Mouse (Mus musculus) embryonic facial prominence, embryonic 10.5 days (tissue): ENCODE data around the gene Gpsm2. TPM values are rescaled to one million over a fixed set of nuclear protein-coding genes. Genes with fewer than 3 reads are reported as not detected.

Source experiments
- DNase-seq: peaks from one replicate; pipeline ENCODE4 v3.0.0-alpha.2; 2017; ENCODE audit warnings: low spot score
- H3K27ac ChIP-seq: fragments of 300-500 bp; sonication (generic); replicated peaks from 2 replicates; pipeline ENCODE4 v1.5.1; 2016; ENCODE audit warnings: mild to moderate bottlenecking
- H3K27me3 ChIP-seq: fragments of 300-500 bp; sonication (generic); replicated peaks from 2 replicates; pipeline ENCODE4 v1.6.1; 2016; ENCODE audit warnings: low read depth, mild to moderate bottlenecking; ENCODE audit not compliant: poor library complexity, severe bottlenecking
- H3K36me3 ChIP-seq: fragments of 300-500 bp; sonication (generic); replicated peaks from 2 replicates; pipeline ENCODE4 v1.6.1; 2016; ENCODE audit warnings: mild to moderate bottlenecking, moderate library complexity
- H3K4me1 ChIP-seq: fragments of 300-500 bp; sonication (generic); 2 replicates; pipeline ENCODE4 v1.6.1; 2016
- H3K4me3 ChIP-seq: fragments of 300-500 bp; sonication (generic); 2 replicates; pipeline ENCODE4 v1.5.1; 2016; ENCODE audit warnings: mild to moderate bottlenecking, moderate library complexity
- H3K9me3 ChIP-seq: fragments of 300-500 bp; sonication (generic); 2 replicates; pipeline ENCODE4 v1.6.1; 2016; ENCODE audit warnings: mild to moderate bottlenecking
- WGBS: fragments of 180-500 bp; shearing (Covaris S2); methylation state at CpG from one replicate; pipeline ENCODE4 v1.1.7; 2016; 5-methylcytosine and 5-hydroxymethylcytosine counted together
- polyA plus RNA-seq: library from polyadenylated mRNA; unstranded; fragments of >200 nt; fragmentation: Nextera tagmentation; extraction: Ambion mirVana; gene quantifications from 2 replicates; pipeline ENCODE4 v1.2.1, GENCODE M21; 2016

The Gpsm2 gene
- polyA plus RNA-seq, 1 experiment from 2014 or later: 76.0 TPM

DNA sequence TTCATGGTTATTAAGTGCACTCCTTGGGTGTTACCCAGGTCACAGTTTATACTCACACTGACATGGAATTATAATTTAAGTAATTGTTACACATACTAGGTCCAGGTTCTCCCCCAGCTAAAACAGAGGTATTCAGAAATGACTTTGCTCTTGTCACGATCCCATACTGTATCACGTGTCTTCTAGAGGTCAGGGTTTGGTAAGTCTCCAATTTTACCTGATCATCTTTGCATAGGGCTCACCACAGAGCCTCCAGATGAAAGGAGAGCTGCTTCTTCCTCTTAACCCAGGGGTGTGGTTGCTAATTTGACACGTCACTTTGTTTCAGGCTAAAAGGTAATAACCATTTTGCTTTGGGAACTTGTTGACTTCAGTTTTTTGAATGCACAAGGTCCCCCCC lies 77.3 kb downstream of the Gpsm2 start:
- H3K4me1 ChIP-seq: peaks cover 8% of the 10 kb centered on the region
- H3K36me3 ChIP-seq: peaks cover 12% of the 10 kb centered on the region
- no peak overlapping the region for H3K27ac ChIP-seq
- no peaks in the 10 kb centered on the region for H3K9me3 ChIP-seq
- H3K27me3 ChIP-seq: no peaks in the 10 kb centered on the region
- DNase-seq: no peak
- 89% methylated on average over 3 of the region's 3 CpGs for WGBS
- no peak overlapping the region for H3K4me3 ChIP-seq

GRCm38 (mm10) chr3:108640998-108641397 lies 81.1 kb downstream of the Gpsm2 start:
- Histone ChIP-seq H3K4me1 (no peaks in the 10 kb centered on the region), H3K27ac (no peak overlapping the region), H3K9me3 (no peaks in the 10 kb centered on the region), H3K27me3 (no peaks in the 10 kb centered on the region), H3K4me3 (no peak overlapping the region), H3K36me3 (peaks cover 11% of the 10 kb centered on the region)
- 85% methylated on average over 4 of the region's 4 CpGs for WGBS
- no peak for DNase-seq

GRCm38 (mm10) chr3:108639412-108639811 lies 82.7 kb downstream of the Gpsm2 start:
- Histone ChIP-seq H3K27me3 (no peaks in the 10 kb centered on the region), H3K27ac (no peak overlapping the region), H3K4me1 (no peaks in the 10 kb centered on the region), H3K36me3 (peaks cover 3% of the 10 kb centered on the region), H3K9me3 (no peaks in the 10 kb centered on the region), H3K4me3 (no peak overlapping the region)
- no peak for DNase-seq
- WGBS: 71% methylated on average over 4 of the region's 4 CpGs

- H3K9me3 ChIP-seq: no peaks in the 10 kb centered on the region
- no peaks in the 10 kb centered on the region for H3K27me3 ChIP-seq
- 92% methylated on average over 5 of the region's 5 CpGs for WGBS
- no peaks in the 10 kb centered on the region for H3K4me1 ChIP-seq
- DNase-seq: no peak
- no peak overlapping the region for H3K27ac ChIP-seq
- H3K36me3 ChIP-seq: 0 out of 2 replicates have a peak, but pooled peaks cover 2% of the 10 kb centered on the region
- no peak overlapping the region for H3K4me3 ChIP-seq
These were observed 87.3 kb downstream of the Gpsm2 start for GRCm38 (mm10) chr3:108634761-108635160.

Other genes starting within 250 kb of the Gpsm2 start
- gene 1700013F07Rik, start 188.2 kb downstream of the Gpsm2 start, polyA plus RNA-seq: 0.38 TPM in 1 of 2 replicates, not detected in the other
- gene 5330417C22Rik, start 185.8 kb downstream of the Gpsm2 start, polyA plus RNA-seq: 0.40 and 0.64 TPM in 2 replicates
- 31.0 and 33.0 TPM in 2 replicates for gene Tmem167b, start 159.8 kb downstream of the Gpsm2 start, polyA plus RNA-seq
- gene Taf13, start 150.6 kb downstream of the Gpsm2 start, polyA plus RNA-seq: 50.8 and 52.7 TPM in 2 replicates
- gene Wdr47, start 131.0 kb downstream of the Gpsm2 start, polyA plus RNA-seq: 11.3 and 14.0 TPM in 2 replicates
- 66.6 and 68.2 TPM in 2 replicates for gene Clcc1, start 68.4 kb downstream of the Gpsm2 start, polyA plus RNA-seq
- 0.06 TPM in 1 of 2 replicates, not detected in the other for gene Aknad1, start 17.3 kb upstream of the Gpsm2 start, polyA plus RNA-seq
- 22.4 and 23.1 TPM in 2 replicates for gene Stxbp3, start 118.2 kb upstream of the Gpsm2 start, polyA plus RNA-seq
- gene Fndc7, start 167.7 kb upstream of the Gpsm2 start, polyA plus RNA-seq: 0.34 TPM in 1 of 2 replicates, not detected in the other
- 77.1 and 80.7 TPM in 2 replicates for gene Prpf38b, start 189.4 kb upstream of the Gpsm2 start, polyA plus RNA-seq
- gene Henmt1, start 217.6 kb upstream of the Gpsm2 start, polyA plus RNA-seq: 0.45 and 0.74 TPM in 2 replicates
- not detected in 2 replicates for gene Gm9857, start 218.1 kb upstream of the Gpsm2 start, polyA plus RNA-seq